Mouse (Mus musculus) liver, postnatal 0 days (tissue): ENCODE data around the gene Lrmda. TPM values are rescaled to one million over a fixed set of nuclear protein-coding genes. Genes with fewer than 3 reads are reported as not detected.

ENCODE experiments used
- ATAC-seq: fragments of 200-750 bp; cut with Nextera tagmentation; 2 replicates; pipeline ENCODE4 v1.8.0; 2017; ENCODE audit warnings: mild to moderate bottlenecking, moderate library complexity
- DNase-seq: peaks from one replicate; pipeline ENCODE4 v3.0.0-alpha.2; 2016
- H3K27ac ChIP-seq: fragments of 300-500 bp; sonication (generic); 2 replicates; pipeline ENCODE4 v1.5.1; 2014; ENCODE audit warnings: antibody characterized with exemption, moderate library complexity, mild to moderate bottlenecking, low read depth
- H3K27me3 ChIP-seq: fragments of 300-500 bp; sonication (generic); 2 replicates; pipeline ENCODE4 v1.6.1; 2014; ENCODE audit warnings: low read length, control low read depth, mixed read lengths; ENCODE audit not compliant: insufficient read depth
- H3K36me3 ChIP-seq: fragments of 300-500 bp; sonication (generic); replicated peaks from 2 replicates; pipeline ENCODE4 v1.6.1; 2014; ENCODE audit warnings: mild to moderate bottlenecking, control low read depth, low read length, moderate library complexity, mixed read lengths; ENCODE audit not compliant: insufficient read depth
- H3K4me1 ChIP-seq: fragments of 300-500 bp; sonication (generic); 2 replicates; pipeline ENCODE4 v1.6.1; 2014; ENCODE audit warnings: antibody characterized with exemption, mild to moderate bottlenecking, control low read depth; ENCODE audit not compliant: insufficient read depth
- H3K4me2 ChIP-seq: fragments of 300-500 bp; sonication (generic); 2 replicates; pipeline ENCODE4 v1.6.1; 2014; ENCODE audit warnings: low read depth, mild to moderate bottlenecking, low read length, moderate library complexity, mixed read lengths
- H3K4me3 ChIP-seq: fragments of 300-500 bp; sonication (generic); 2 replicates; pipeline ENCODE4 v1.5.1; 2014; ENCODE audit warnings: low read depth, low read length
- H3K9ac ChIP-seq: fragments of 300-500 bp; sonication (generic); replicated peaks from 2 replicates; pipeline ENCODE4 v1.6.1; 2014; ENCODE audit warnings: mild to moderate bottlenecking, moderate library complexity
- H3K9me3 ChIP-seq: fragments of 300-500 bp; sonication (generic); 2 replicates; pipeline ENCODE4 v1.6.1; 2016; ENCODE audit warnings: mild to moderate bottlenecking, control low read depth, low read length, mixed read lengths
- CTCF ChIP-seq: sonication (generic); IDR thresholded peaks from 2 replicates; pipeline ENCODE4 v1.5.1; 2016; ENCODE audit warnings: antibody characterized with exemption, low read depth
- EP300 ChIP-seq: IDR thresholded peaks from 2 replicates; pipeline ENCODE4 v1.6.1; 2016; ENCODE audit warnings: antibody characterized with exemption, low read depth, mild to moderate bottlenecking
- WGBS: fragments of 180-500 bp; shearing (Covaris S2); extraction: QIAGEN DNeasy Blood & Tissue Kit; methylation state at CpG from one replicate; pipeline ENCODE4 v1.1.7; 2014; ENCODE audit not compliant: insufficient replicate concordance; 5-methylcytosine and 5-hydroxymethylcytosine counted together
- polyA plus RNA-seq: library from polyadenylated mRNA; unstranded; fragments of >200 nt; fragmentation: Nextera tagmentation; extraction: Ambion mirVana; gene quantifications from 2 replicates; pipeline ENCODE4 v1.2.1, GENCODE M21; 2015

Lrmda gene
- polyA plus RNA-seq, 1 experiment from 2014 or later: 0.28 TPM

- TF ChIP-seq EP300 (no peak), CTCF (no peak)
Measured at GRCm38 (mm10) chr14:22036802-22037497, 17.4 kb downstream of the Lrmda start.

GRCm38 (mm10) chr14:22037498-22038131 lies 18.1 kb downstream of the Lrmda start:
- DNase-seq (no peak), ATAC-seq (no peak)
- H3K36me3 ChIP-seq: no peaks in the 10 kb centered on the region
- WGBS: 75% methylated on average over 16 of the region's 16 CpGs
- H3K4me3 ChIP-seq: no peak overlapping the region
- H3K27ac ChIP-seq: no peak overlapping the region
- H3K4me2 ChIP-seq: no peak overlapping the region
- H3K9ac ChIP-seq: no peak overlapping the region
- no peaks in the 10 kb centered on the region for H3K27me3 ChIP-seq
- TF ChIP-seq EP300 (no peak), CTCF (no peak)
- no peaks in the 10 kb centered on the region for H3K4me1 ChIP-seq
- H3K9me3 ChIP-seq: no peaks in the 10 kb centered on the region

More at GRCm38 (mm10) chr14:22036802-22037497, 17.4 kb downstream of the Lrmda start:
- Histone ChIP-seq H3K36me3 (no peaks in the 10 kb centered on the region), H3K9ac (no peak overlapping the region), H3K27ac (no peak overlapping the region), H3K4me2 (no peak overlapping the region), H3K4me3 (no peak overlapping the region), H3K27me3 (no peaks in the 10 kb centered on the region), H3K9me3 (no peaks in the 10 kb centered on the region), H3K4me1 (no peaks in the 10 kb centered on the region)
- ATAC-seq (no peak), DNase-seq (no peak)
- 81% methylated on average over 12 of the region's 12 CpGs for WGBS

- Histone ChIP-seq H3K9me3 (no peaks in the 10 kb centered on the region), H3K4me3 (no peak overlapping the region), H3K27ac (no peak overlapping the region), H3K9ac (no peak overlapping the region), H3K4me1 (no peaks in the 10 kb centered on the region), H3K27me3 (no peaks in the 10 kb centered on the region), H3K4me2 (no peak overlapping the region), H3K36me3 (no peaks in the 10 kb centered on the region)
- ATAC-seq (no peak), DNase-seq (no peak)
- WGBS: 77% methylated on average over 6 of the region's 6 CpGs
- TF ChIP-seq EP300 (no peak), CTCF (no peak)
Measured at GRCm38 (mm10) chr14:22042146-22042545, 22.6 kb downstream of the Lrmda start.

- Histone ChIP-seq H3K4me3 (no peak overlapping the region), H3K9me3 (no peaks in the 10 kb centered on the region), H3K36me3 (no peaks in the 10 kb centered on the region), H3K27me3 (no peaks in the 10 kb centered on the region), H3K4me1 (no peaks in the 10 kb centered on the region), H3K4me2 (no peak overlapping the region), H3K9ac (no peak overlapping the region), H3K27ac (no peak overlapping the region)
- ATAC-seq: no peak
- no peak for DNase-seq
- 73% methylated on average over 5 of the region's 5 CpGs for WGBS
- no peak for TF ChIP-seq EP300
- TF ChIP-seq CTCF: no peak
Measured at GRCm38 (mm10) chr14:22043420-22043819, 23.9 kb downstream of the Lrmda start.

- no peak for DNase-seq
- WGBS: 83% methylated on average over 10 of the region's 10 CpGs
- no peaks in the 10 kb centered on the region for H3K9me3 ChIP-seq
Measured at GRCm38 (mm10) chr14:22046262-22046856, 26.8 kb downstream of the Lrmda start.

More at GRCm38 (mm10) chr14:22046262-22046856, 26.8 kb downstream of the Lrmda start:
- no peaks in the 10 kb centered on the region for H3K36me3 ChIP-seq
- H3K9ac ChIP-seq: no peak overlapping the region
- no peaks in the 10 kb centered on the region for H3K4me1 ChIP-seq
- H3K27me3 ChIP-seq: no peaks in the 10 kb centered on the region
- no peak overlapping the region for H3K4me3 ChIP-seq
- no peak overlapping the region for H3K27ac ChIP-seq
- no peak overlapping the region for H3K4me2 ChIP-seq
- TF ChIP-seq CTCF: no peak
- no peak for TF ChIP-seq EP300
- no peak for ATAC-seq
